Mouse (Mus musculus): ENCODE results near the gene Pilrb1. TPM values are rescaled to one million over a fixed set of nuclear protein-coding genes. Genes with fewer than 3 reads are reported as not detected.
"Not testable (repeated sequence)": the region's sequence is repeated elsewhere in the genome, so short reads cannot be mapped to it uniquely, and the experiment has no call there.

The Pilrb1 gene
- polyA plus RNA-seq (2012; rRNA removed), result 1.3 and 1.5 TPM in 2 replicates

DNA sequence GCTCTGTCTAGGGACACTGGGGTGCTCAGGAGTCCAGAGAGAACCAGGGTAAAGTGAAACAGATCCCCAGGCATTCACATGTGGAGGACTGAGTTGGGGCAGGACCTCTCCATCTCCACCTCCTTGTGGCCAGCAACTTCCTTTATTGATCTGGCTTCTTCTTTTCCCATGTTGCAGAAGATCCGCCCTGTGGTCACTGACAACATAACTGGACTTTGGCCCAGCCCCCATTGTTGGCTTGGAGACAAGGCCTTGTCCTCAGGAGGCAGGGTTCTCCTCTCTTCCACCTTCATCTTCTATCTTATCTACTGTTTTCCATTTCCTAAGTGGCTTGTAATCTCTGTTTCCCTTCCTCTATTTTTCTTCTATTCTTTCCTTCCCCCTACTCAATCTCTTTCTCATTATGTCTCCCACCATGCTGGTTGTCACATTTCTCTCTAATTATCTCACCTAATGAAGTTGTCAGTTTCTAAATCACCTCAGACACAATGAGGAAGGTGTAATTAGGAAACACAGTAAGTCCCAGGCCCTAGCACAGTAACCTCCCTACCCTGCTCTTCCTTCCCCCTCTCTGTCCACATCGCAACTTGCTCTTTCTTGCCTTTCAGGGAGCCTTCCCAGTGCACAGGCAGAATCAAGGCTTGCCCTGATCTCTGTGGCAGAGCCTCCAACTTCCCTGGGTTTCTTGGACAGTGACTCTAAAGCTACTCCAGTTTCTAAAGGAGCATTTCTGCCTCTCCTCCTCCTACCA, at the start of gene Pilrb1:
Gene Pilrb1, minus strand, starts transcription at position 147 of the 751 bp plus-strand sequence.
- not testable (repeated sequence) for H3K36me3 ChIP-seq (ENCODE audit: control insufficient read depth, insufficient read depth, low read length); H3K27ac ChIP-seq (ENCODE audit: insufficient read depth, low read depth, low read length); H3K4me1 ChIP-seq (ENCODE audit: control insufficient read depth, insufficient read depth, low read length); H3K4me3 ChIP-seq (ENCODE audit: insufficient read depth, low read depth, low read length); H3K27me3 ChIP-seq (replicated peaks; ENCODE audit: control insufficient read depth, insufficient read depth, low read length)
- 88% methylated on average over 2 of the region's 2 CpGs for WGBS
- DNase-seq, result peak; percentile 17

DNA sequence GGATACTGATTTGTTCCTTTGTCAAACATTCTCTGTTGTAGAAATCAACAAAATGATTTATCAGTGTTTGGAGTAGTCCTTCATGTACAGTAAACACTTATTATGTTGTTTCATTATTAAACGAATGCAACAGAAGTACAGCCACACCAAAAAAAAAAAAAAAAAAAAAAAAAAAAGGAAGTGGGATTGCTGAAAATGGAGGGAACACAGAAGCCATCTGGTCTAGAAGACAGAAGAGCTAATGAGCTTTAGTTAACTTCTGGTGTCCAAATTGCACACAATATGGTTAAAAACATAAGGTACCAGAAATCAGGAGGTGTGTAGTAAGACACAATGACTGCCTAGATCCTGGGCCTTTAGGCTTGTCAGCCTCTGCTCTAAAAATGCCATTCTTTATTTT, 39.9 kb upstream of the Pilrb1 start:
- 85% methylated on average over 1 of the region's 1 CpGs for WGBS
- DNase-seq, result no peak
- H3K27ac ChIP-seq (ENCODE audit: insufficient read depth, low read depth, low read length), result no peak overlapping the region
- H3K36me3 ChIP-seq (ENCODE audit: control insufficient read depth, insufficient read depth, low read length), result no peaks in the 10 kb centered on the region
- H3K4me3 ChIP-seq (ENCODE audit: insufficient read depth, low read depth, low read length), result no peak overlapping the region
- H3K4me1 ChIP-seq (ENCODE audit: control insufficient read depth, insufficient read depth, low read length), result no peaks in the 10 kb centered on the region
- TF ChIP-seq POLR2A (IDR thresholded peaks at IDR 0.05; ENCODE audit: low read depth, low read length) (no peak), CTCF (conservative IDR thresholded peaks at IDR 0.05; ENCODE audit: insufficient read depth, insufficient read length, low read depth, low read length) (no peak)
- no peaks in the 10 kb centered on the region for H3K27me3 ChIP-seq (replicated peaks; ENCODE audit: control insufficient read depth, insufficient read depth, low read length)

DNA sequence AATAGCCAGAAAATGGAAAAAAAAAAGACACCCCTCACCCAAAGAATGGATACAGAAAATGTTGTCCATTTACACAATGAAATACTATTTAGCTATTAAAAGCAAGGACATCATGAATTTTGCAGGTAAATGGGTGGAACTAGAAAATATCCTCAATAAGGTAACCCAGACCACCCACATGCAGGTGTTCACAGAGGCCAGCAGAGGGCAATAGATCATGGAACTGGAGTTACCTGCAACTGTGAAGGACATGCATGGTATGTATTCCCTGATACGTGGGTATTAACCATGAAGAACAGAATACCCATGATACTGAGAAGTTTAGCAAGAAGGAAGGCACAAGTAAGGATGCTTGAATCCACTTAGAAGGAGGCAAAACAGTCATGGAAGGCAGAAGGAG, 35.0 kb upstream of the Pilrb1 start:
- H3K27ac ChIP-seq (ENCODE audit: insufficient read depth, low read depth, low read length), result no peak overlapping the region
- peak; percentile 51 for TF ChIP-seq CTCF (conservative IDR thresholded peaks at IDR 0.05; ENCODE audit: insufficient read depth, insufficient read length, low read depth, low read length)
- TF ChIP-seq POLR2A (IDR thresholded peaks at IDR 0.05; ENCODE audit: low read depth, low read length), result no peak
- DNase-seq, result peak; percentile 6
- no peaks in the 10 kb centered on the region for H3K36me3 ChIP-seq (ENCODE audit: control insufficient read depth, insufficient read depth, low read length)
- no peaks in the 10 kb centered on the region for H3K4me1 ChIP-seq (ENCODE audit: control insufficient read depth, insufficient read depth, low read length)
- no peaks in the 10 kb centered on the region; the same call in 1 of the 2 replicates for H3K27me3 ChIP-seq (replicated peaks; ENCODE audit: control insufficient read depth, insufficient read depth, low read length)
- 33% methylated on average over 1 of the region's 1 CpGs for WGBS
- H3K4me3 ChIP-seq (ENCODE audit: insufficient read depth, low read depth, low read length), result no peak overlapping the region

DNA sequence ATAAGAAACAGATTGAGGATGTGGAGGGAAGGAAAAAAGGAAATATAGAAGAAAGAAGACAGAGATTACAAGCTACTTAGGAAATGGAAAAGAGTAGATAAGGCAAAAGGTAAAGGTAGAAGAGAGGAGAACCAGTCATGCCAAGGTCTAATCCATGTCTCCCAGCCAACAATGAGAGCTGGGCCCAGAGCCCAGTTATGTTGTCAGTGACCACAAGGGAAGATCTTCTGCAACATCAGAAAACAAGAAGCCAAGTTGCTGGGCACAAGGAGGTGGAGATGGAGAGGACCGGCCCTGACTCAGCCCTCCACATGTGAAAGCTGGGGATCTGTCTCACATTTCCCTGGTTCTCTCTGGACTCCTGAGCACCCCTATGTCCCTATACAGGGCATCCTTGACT, 29.8 kb upstream of the Pilrb1 start:
- no peak for DNase-seq
- H3K36me3 ChIP-seq (ENCODE audit: control insufficient read depth, insufficient read depth, low read length), result no peaks in the 10 kb centered on the region
- TF ChIP-seq POLR2A (IDR thresholded peaks at IDR 0.05; ENCODE audit: low read depth, low read length) (no peak), CTCF (conservative IDR thresholded peaks at IDR 0.05; ENCODE audit: insufficient read depth, insufficient read length, low read depth, low read length) (no peak)
- no peak overlapping the region for H3K27ac ChIP-seq (ENCODE audit: insufficient read depth, low read depth, low read length)
- 84% methylated on average over 1 of the region's 1 CpGs for WGBS
- no peaks in the 10 kb centered on the region; the same call in 1 of the 2 replicates for H3K27me3 ChIP-seq (replicated peaks; ENCODE audit: control insufficient read depth, insufficient read depth, low read length)
- no peaks in the 10 kb centered on the region for H3K4me1 ChIP-seq (ENCODE audit: control insufficient read depth, insufficient read depth, low read length)
- no peak overlapping the region for H3K4me3 ChIP-seq (ENCODE audit: insufficient read depth, low read depth, low read length)

DNA sequence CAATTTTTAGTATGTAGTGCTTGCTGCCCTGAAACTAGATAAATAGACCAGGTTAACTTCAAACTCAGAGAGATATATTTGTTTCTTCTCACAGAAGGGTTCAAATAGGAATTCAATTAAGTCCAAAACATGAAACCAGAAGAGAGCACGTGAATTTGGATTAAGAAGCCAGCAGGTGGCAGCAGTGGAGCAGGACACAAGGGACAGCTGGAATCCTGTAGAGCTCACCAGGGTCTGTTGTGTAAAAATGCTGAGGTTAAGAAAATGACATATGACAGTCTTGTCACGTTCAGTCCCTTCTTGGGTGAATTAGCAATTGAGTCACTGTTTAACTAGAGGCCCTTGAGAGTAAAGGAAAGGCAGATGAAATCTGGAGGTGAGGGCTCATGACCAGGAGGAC, 28.0 kb upstream of the Pilrb1 start:
- Histone ChIP-seq H3K27me3 (replicated peaks; ENCODE audit: control insufficient read depth, insufficient read depth, low read length) (no peaks in the 10 kb centered on the region; the same call in 1 of the 2 replicates), H3K4me3 (ENCODE audit: insufficient read depth, low read depth, low read length) (no peak overlapping the region), H3K27ac (ENCODE audit: insufficient read depth, low read depth, low read length) (no peak overlapping the region), H3K36me3 (ENCODE audit: control insufficient read depth, insufficient read depth, low read length) (no peaks in the 10 kb centered on the region), H3K4me1 (ENCODE audit: control insufficient read depth, insufficient read depth, low read length) (no peaks in the 10 kb centered on the region)
- DNase-seq, result peak; percentile 71
- WGBS, result 1% methylated on average over 2 of the region's 2 CpGs
- peak; percentile 78 for TF ChIP-seq CTCF (conservative IDR thresholded peaks at IDR 0.05; ENCODE audit: insufficient read depth, insufficient read length, low read depth, low read length)
- no peak for TF ChIP-seq POLR2A (IDR thresholded peaks at IDR 0.05; ENCODE audit: low read depth, low read length)

DNA sequence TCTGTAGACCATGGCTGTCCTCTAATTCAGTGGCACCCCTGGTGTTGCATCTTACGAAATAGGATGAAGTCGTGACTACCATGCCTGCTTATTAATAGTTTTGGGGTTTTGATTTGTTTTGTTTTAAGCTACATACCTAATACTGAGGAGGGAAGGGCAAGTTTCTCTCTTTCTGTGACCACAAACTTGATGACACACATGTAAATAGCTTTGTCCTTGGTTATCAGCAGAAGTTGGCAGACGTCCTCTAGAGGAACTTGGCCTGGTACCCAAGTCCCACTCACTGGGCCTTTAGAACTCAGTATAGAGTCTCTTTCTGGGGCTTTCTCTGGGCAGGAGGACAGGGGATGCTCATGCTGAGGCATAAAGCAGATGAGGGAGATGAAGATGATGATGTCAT, 25.4 kb upstream of the Pilrb1 start:
- 83% methylated on average over 3 of the region's 3 CpGs for WGBS
- H3K4me1 ChIP-seq (ENCODE audit: control insufficient read depth, insufficient read depth, low read length), result no peaks in the 10 kb centered on the region
- no peaks in the 10 kb centered on the region for H3K36me3 ChIP-seq (ENCODE audit: control insufficient read depth, insufficient read depth, low read length)
- no peak overlapping the region for H3K27ac ChIP-seq (ENCODE audit: insufficient read depth, low read depth, low read length)
- H3K27me3 ChIP-seq (replicated peaks; ENCODE audit: control insufficient read depth, insufficient read depth, low read length), result no peaks in the 10 kb centered on the region
- H3K4me3 ChIP-seq (ENCODE audit: insufficient read depth, low read depth, low read length), result no peak overlapping the region
- no peak for TF ChIP-seq POLR2A (IDR thresholded peaks at IDR 0.05; ENCODE audit: low read depth, low read length)
- no peak for TF ChIP-seq CTCF (conservative IDR thresholded peaks at IDR 0.05; ENCODE audit: insufficient read depth, insufficient read length, low read depth, low read length)
- DNase-seq, result no peak

DNA sequence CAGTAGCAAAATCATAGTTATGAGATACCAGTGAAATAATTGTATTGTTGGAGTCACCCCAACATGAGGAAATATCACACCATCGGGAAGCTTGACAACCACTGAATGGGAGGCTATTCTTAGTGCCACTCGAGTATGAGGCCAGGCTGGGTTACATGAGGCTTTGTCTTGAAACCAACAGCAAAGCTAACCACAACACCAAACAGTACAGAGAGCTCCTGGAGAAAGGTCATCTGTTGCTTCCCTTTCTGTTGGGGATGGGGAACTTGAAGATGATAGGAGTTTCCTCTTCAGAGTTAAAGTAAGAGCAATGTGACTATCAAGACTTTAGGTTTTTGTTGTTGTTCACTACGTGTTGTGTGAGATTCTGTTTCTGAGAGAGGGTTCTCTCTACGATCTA, 25.0 kb upstream of the Pilrb1 start:
- Histone ChIP-seq H3K4me1 (ENCODE audit: control insufficient read depth, insufficient read depth, low read length) (no peaks in the 10 kb centered on the region), H3K36me3 (ENCODE audit: control insufficient read depth, insufficient read depth, low read length) (no peaks in the 10 kb centered on the region), H3K4me3 (ENCODE audit: insufficient read depth, low read depth, low read length) (no peak overlapping the region), H3K27ac (ENCODE audit: insufficient read depth, low read depth, low read length) (no peak overlapping the region), H3K27me3 (replicated peaks; ENCODE audit: control insufficient read depth, insufficient read depth, low read length) (no peaks in the 10 kb centered on the region)
- WGBS, result 66% methylated on average over 4 of the region's 4 CpGs
- TF ChIP-seq CTCF (conservative IDR thresholded peaks at IDR 0.05; ENCODE audit: insufficient read depth, insufficient read length, low read depth, low read length) (no peak), POLR2A (IDR thresholded peaks at IDR 0.05; ENCODE audit: low read depth, low read length) (no peak)
- no peak for DNase-seq

All from kidney, adult 2 months (tissue).